Mouse (Mus musculus): Measurements from ENCODE around the gene 1700001K19Rik. TPM values are rescaled to one million over a fixed set of nuclear protein-coding genes. Genes with fewer than 3 reads are reported as not detected.
"Not testable (repeated sequence)": the region's sequence is repeated elsewhere in the genome, so short reads cannot be mapped to it uniquely, and the experiment has no call there.

The 1700001K19Rik gene
- polyA plus RNA-seq, 1 experiment: not detected

- TF ChIP-seq POLR2A (IDR thresholded peaks at IDR 0.05; ENCODE audit: low read depth, low read length) (peak; percentile 98), CTCF (IDR thresholded peaks at IDR 0.05; ENCODE audit: extremely low read depth, insufficient read depth, insufficient read length, insufficient replicate concordance) (no peak)
- H3K4me1 ChIP-seq (ENCODE audit: control insufficient read depth, insufficient read depth, insufficient read length): peaks cover 10% of the 10 kb centered on the region; the same call in 1 of the 2 replicates
- peak overlapping the region; percentile 77 for H3K4me3 ChIP-seq (ENCODE audit: extremely low read depth, insufficient read depth, insufficient read length)
- DNase-seq (ENCODE audit: low read depth in 1 of 2, low spot score in 2 of 2): peak; percentile 91 to 97
- H3K27me3 ChIP-seq (ENCODE audit: control insufficient read depth, insufficient read depth, low read length): no peaks in the 10 kb centered on the region
- H3K36me3 ChIP-seq (ENCODE audit: control insufficient read depth, insufficient read depth, low read length): peaks cover 14% of the 10 kb centered on the region
- H3K27ac ChIP-seq (ENCODE audit: insufficient read depth, low read length): peak overlapping the region; percentile 93
- under 1% methylated on average over 85 of the region's 89 CpGs for WGBS
Observed at GRCm38 (mm10) chr12:110696173-110696974, 14.0 kb upstream of the 1700001K19Rik start.

- under 1% methylated on average over 55 of the region's 55 CpGs for WGBS
- Histone ChIP-seq H3K36me3 (ENCODE audit: control insufficient read depth, insufficient read depth, low read length) (peaks cover 14% of the 10 kb centered on the region), H3K27ac (ENCODE audit: insufficient read depth, low read length) (peak overlapping the region; percentile 93), H3K27me3 (ENCODE audit: control insufficient read depth, insufficient read depth, low read length) (no peaks in the 10 kb centered on the region), H3K4me3 (ENCODE audit: extremely low read depth, insufficient read depth, insufficient read length) (peak overlapping the region; percentile 77), H3K4me1 (ENCODE audit: control insufficient read depth, insufficient read depth, insufficient read length) (peaks cover 10% of the 10 kb centered on the region; the same call in 1 of the 2 replicates)
- peak in 1 of 2 experiments; percentile 43 for DNase-seq (ENCODE audit: low read depth in 1 of 2, low spot score in 2 of 2)
- TF ChIP-seq CTCF (IDR thresholded peaks at IDR 0.05; ENCODE audit: extremely low read depth, insufficient read depth, insufficient read length, insufficient replicate concordance) (no peak), POLR2A (IDR thresholded peaks at IDR 0.05; ENCODE audit: low read depth, low read length) (no peak)
Observed at GRCm38 (mm10) chr12:110695676-110696171, 13.3 kb upstream of the 1700001K19Rik start.

GRCm38 (mm10) chr12:110693378-110693777, 11.0 kb upstream of the 1700001K19Rik start:
- peaks cover 25% of the 10 kb centered on the region for H3K36me3 ChIP-seq (ENCODE audit: control insufficient read depth, insufficient read depth, low read length)
- not testable (repeated sequence) for DNase-seq (ENCODE audit: low read depth in 1 of 2, low spot score in 2 of 2); H3K27ac ChIP-seq (ENCODE audit: insufficient read depth, low read length); H3K4me1 ChIP-seq (ENCODE audit: control insufficient read depth, insufficient read depth, insufficient read length); H3K4me3 ChIP-seq (ENCODE audit: extremely low read depth, insufficient read depth, insufficient read length); H3K27me3 ChIP-seq (ENCODE audit: control insufficient read depth, insufficient read depth, low read length)
- 91% methylated on average over 5 of the region's 5 CpGs for WGBS

GRCm38 (mm10) chr12:110689919-110690643, 7.7 kb upstream of the 1700001K19Rik start:
- Histone ChIP-seq H3K36me3 (ENCODE audit: control insufficient read depth, insufficient read depth, low read length) (peaks cover 27% of the 10 kb centered on the region), H3K27ac (ENCODE audit: insufficient read depth, low read length) (no peak overlapping the region), H3K4me3 (ENCODE audit: extremely low read depth, insufficient read depth, insufficient read length) (no peak overlapping the region), H3K4me1 (ENCODE audit: control insufficient read depth, insufficient read depth, insufficient read length) (no peaks in the 10 kb centered on the region), H3K27me3 (ENCODE audit: control insufficient read depth, insufficient read depth, low read length) (no peaks in the 10 kb centered on the region)
- no peak for TF ChIP-seq POLR2A (IDR thresholded peaks at IDR 0.05; ENCODE audit: low read depth, low read length)
- TF ChIP-seq CTCF (IDR thresholded peaks at IDR 0.05; ENCODE audit: extremely low read depth, insufficient read depth, insufficient read length, insufficient replicate concordance): no peak
- no peak for DNase-seq (ENCODE audit: low read depth in 1 of 2, low spot score in 2 of 2)
- 94% methylated on average over 6 of the region's 6 CpGs for WGBS

- H3K27ac ChIP-seq (ENCODE audit: insufficient read depth, low read length); DNase-seq (ENCODE audit: low read depth in 1 of 2, low spot score in 2 of 2); H3K4me3 ChIP-seq (ENCODE audit: extremely low read depth, insufficient read depth, insufficient read length); H3K27me3 ChIP-seq (ENCODE audit: control insufficient read depth, insufficient read depth, low read length); H3K4me1 ChIP-seq (ENCODE audit: control insufficient read depth, insufficient read depth, insufficient read length): not testable (repeated sequence)
- WGBS: 93% methylated on average over 3 of the region's 3 CpGs
- peaks cover 22% of the 10 kb centered on the region for H3K36me3 ChIP-seq (ENCODE audit: control insufficient read depth, insufficient read depth, low read length)
Observed at GRCm38 (mm10) chr12:110688921-110689320, 6.5 kb upstream of the 1700001K19Rik start.

GRCm38 (mm10) chr12:110687894-110688734, 5.7 kb upstream of the 1700001K19Rik start:
- WGBS: 80% methylated on average over 12 of the region's 12 CpGs

More at GRCm38 (mm10) chr12:110687894-110688734, 5.7 kb upstream of the 1700001K19Rik start:
- peaks cover 20% of the 10 kb centered on the region for H3K36me3 ChIP-seq (ENCODE audit: control insufficient read depth, insufficient read depth, low read length)
- H3K4me1 ChIP-seq (ENCODE audit: control insufficient read depth, insufficient read depth, insufficient read length): no peaks in the 10 kb centered on the region
- no peak overlapping the region for H3K4me3 ChIP-seq (ENCODE audit: extremely low read depth, insufficient read depth, insufficient read length)
- H3K27me3 ChIP-seq (ENCODE audit: control insufficient read depth, insufficient read depth, low read length): no peaks in the 10 kb centered on the region
- DNase-seq (ENCODE audit: low read depth in 1 of 2, low spot score in 2 of 2): no peak
- TF ChIP-seq CTCF (IDR thresholded peaks at IDR 0.05; ENCODE audit: extremely low read depth, insufficient read depth, insufficient read length, insufficient replicate concordance): no peak
- TF ChIP-seq POLR2A (IDR thresholded peaks at IDR 0.05; ENCODE audit: low read depth, low read length): no peak
- no peak overlapping the region for H3K27ac ChIP-seq (ENCODE audit: insufficient read depth, low read length)
